Mouse (Mus musculus): ENCODE results near the gene Tmem229b.
"Not testable (repeated sequence)": the region's sequence is repeated elsewhere in the genome, so short reads cannot be mapped to it uniquely, and the experiment has no call there.

The Tmem229b gene

DNA sequence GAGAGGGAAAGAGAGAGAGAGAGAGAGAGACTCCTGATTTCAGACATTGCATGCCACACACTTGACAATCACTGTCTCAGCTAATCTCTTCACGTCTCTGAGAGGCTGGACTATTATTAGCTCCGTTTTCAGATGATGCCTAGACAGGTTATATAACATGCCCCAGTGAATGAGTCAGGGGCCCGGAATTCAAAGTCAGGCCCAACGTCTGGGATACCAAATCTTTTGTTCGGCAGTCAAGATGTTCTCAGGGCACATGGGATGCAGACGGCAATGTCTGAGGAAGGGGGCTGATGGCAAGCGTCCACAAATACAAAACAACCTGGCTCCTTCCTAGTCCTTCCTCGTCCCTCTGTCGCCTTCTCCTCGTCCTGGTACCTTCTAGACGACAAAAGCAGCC lies 55.4 kb downstream of the Tmem229b start:
- DNase-seq (ENCODE audit: low spot score in 2 of 2): no peak

DNA sequence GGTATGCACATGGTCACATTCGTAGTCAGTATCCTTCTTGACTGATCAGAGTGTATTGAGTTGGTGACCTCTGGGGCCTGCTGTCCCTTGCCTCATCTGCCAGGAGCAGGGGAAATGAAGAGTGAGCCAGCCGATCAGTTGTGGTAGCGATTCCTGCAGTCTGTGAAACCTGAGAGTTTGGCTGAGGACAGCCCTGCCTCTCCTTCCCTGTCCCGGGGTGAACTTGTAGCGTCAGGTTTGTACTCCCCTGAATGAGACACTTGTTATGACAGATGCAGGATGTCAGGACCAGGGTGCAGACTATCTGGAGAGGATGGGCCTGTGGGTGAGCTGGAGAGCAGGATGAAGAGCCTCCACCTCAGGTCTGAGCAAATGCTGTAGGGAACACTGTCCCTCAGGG lies 59.8 kb downstream of the Tmem229b start:
- DNase-seq (ENCODE audit: low spot score in 2 of 2): no peak

DNA sequence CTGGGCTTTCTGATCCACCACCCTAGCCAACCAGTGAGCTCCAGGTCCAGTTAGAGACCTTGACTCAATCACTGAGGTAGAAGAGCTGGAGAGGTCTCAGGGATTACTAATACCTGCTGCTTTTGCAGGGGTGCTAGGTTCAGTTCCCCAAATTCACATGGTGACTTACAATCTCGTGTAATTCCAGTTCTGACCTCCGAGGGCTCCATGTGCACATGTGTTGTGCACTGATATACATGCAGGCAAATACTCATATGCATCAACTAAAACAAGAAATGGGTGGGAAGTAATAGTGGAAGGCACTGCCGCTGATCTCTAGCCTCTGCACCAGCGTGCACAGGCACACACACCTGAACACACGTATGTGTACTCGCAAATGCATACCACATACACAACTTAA lies 60.3 kb downstream of the Tmem229b start:
- no peak for DNase-seq (ENCODE audit: low spot score in 2 of 2)

DNA sequence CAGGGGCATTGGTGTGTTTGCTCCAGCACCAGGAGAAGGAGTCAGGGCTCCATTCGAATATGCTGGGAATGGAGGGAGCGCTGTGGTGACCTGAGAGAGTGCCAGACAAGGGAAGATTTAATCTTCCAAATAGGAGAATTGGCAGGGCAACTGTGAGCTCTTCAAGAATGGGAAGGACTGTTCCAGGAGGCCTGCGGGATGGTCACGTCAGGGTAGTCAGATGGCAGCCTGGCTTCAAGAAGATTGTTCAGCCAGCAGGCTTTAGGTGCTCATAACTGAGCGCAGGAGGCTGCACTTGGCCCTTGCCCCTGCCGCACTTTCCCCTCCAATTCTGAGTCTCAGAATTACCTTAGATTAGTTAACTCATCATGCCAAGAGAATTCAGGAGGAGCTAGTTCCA lies 64.5 kb downstream of the Tmem229b start:
- no peak for DNase-seq (ENCODE audit: low spot score in 2 of 2)

DNA sequence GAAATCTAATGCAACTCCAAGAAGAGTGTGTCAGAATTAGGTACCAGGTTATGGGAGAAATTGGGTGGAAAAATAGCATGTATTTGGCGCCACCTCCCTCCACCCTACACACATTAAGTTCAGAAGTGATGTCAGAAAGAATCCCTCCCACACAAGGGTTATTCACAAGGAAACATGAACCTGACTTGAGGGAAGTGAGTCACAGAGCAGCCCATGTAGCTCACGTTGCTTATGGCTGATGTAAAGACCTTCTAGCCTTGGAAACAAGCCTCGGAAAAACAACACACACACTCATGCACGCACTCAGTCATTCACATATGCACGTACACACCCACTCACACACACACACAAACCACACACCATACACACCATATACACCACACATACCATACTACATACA lies 67.3 kb downstream of the Tmem229b start:
- no peak for DNase-seq (ENCODE audit: low spot score in 2 of 2)

DNA sequence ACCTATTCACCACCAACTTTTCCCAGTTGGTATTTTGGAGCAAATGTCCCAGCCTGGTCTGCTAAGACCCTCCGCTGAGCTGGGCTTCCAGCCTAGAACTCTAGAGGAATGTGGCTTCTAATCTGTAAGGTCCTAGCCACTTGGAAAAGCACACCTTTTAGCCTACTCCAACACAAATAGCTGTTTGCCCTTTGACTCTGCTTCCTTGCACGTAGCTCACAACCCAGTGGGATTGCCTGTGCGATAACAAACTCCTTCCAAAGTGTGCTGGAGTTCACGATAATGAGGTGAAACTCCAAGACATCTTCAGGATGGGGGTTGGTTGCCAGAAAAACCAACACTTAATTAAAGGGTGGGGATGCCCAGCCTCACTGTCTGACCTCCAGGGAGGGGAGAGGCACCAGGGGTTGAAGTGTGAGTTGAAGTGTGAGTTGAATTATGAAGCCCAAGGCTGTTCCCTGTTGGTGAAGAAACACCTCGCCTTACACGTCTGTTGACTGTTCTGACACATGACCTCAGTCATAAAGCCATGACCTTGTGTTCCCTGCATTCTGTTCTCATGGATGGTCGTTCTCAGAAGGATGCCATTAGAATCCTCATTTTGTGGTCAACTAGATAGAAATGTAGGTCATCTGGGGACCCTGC lies 67.9 kb downstream of the Tmem229b start:
- DNase-seq (ENCODE audit: low spot score in 2 of 2): no peak

DNA sequence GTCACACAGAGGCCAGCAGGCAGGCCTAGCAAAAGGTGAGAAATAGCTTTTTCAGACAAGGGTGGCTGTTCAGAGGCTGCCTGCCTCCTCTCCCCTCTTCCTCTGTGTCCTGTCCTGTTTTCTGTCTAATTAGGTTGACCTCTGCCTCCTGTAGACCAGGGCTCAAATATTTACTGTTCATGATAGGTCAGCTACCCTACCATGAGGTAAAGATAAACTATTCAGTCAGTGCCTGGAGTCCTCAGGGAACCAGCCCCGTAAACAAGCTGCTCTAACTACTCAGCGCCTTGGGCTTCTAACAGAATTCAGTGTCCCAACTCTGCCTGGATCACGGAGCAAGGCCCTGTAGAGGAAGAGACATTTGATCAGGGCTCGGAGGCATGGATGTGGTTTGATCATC lies 70.9 kb downstream of the Tmem229b start:
- no peak for DNase-seq (ENCODE audit: low spot score in 2 of 2)

DNA sequence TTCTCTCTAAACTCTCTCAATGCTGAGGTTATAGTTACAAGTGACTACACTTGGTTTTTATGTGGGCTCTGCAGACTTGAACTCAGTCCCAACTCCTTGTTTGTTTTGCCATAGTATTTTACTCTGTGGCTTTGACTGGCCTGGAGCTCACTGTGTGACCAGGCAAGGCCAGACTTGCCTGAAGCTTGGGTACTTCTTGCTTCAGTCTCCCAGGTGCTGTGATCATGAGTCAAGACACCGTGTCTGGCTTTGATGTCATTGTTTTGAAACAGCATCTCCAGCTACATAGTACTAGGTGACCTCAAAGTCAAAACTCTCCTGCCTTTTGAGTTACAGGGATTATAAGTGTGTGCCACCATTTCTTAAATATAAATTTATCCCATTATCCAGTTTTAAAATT lies 77.5 kb downstream of the Tmem229b start:
- no peak for DNase-seq (ENCODE audit: low spot score in 2 of 2)

DNA sequence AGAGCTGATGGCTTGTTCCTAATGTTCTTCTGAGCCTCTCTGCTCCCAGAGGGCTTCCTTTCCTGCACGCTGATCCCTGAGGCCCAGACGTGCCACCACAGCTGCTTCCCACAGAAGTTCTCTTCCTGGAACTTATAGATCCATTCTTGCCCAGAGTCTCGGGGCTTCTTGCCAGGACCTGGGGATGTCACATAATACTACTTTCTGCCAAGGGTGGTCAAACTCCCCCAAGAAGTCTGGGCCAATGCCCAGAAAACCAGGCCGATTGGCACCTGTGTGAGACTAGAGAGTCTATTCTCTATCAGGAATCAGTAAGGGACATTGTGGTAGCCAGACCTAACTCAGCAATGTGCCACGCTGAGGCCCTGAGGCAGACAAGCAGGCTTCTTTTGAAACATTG lies 80.1 kb downstream of the Tmem229b start:
- DNase-seq (ENCODE audit: low spot score in 2 of 2): no peak

DNA sequence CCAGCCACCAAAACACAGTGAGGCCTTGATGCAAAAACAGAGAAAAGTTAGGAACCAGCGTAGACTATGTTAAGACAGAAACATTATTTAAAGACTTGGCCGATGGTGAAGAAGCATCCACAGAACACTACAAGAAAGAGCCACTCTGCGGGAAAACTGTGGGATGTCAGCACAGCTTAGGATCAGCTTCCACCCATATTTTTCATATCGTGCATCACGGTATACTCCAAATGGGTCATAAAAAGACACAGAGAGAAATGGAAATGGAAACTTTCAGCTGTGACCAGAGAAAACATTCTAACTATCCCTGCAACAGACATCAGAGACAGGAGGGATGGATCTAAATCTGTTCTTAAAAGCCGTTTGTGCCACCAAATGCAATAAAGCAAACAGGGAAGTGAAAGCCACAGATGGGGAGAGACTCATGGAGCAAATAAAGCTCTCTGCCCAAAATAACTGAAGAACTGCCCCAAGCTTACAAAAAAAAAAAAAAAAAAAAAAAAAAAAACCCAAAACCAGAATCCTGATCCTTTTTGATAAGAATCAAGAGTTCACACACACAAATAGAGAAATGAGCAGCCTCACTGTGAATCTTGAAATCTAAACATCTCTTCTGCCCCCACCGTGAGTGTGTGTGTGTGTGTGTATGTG lies 83.8 kb downstream of the Tmem229b start:
- DNase-seq (ENCODE audit: low spot score in 2 of 2): peak in 1 of 2 experiments; percentile 26

DNA sequence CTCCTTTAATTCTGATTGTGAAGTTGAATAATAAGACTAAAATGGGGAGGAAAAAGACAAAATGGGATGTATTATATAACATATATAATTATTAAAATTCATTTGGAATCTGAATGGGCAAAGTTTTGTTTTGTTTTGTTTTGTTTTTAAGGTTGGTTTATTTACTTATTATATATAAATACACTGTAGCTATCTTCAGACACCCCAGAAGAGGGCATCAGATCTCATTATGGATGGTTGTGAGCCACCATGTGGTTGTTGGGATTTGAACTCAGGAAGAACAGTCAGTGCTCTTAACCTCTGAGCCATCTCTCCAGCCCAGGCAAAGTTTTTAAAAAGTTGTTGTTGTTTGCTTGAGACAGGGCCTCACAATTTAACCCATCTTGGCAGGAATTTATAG lies 84.5 kb downstream of the Tmem229b start:
- DNase-seq (ENCODE audit: low spot score in 2 of 2): not testable (repeated sequence)

DNA sequence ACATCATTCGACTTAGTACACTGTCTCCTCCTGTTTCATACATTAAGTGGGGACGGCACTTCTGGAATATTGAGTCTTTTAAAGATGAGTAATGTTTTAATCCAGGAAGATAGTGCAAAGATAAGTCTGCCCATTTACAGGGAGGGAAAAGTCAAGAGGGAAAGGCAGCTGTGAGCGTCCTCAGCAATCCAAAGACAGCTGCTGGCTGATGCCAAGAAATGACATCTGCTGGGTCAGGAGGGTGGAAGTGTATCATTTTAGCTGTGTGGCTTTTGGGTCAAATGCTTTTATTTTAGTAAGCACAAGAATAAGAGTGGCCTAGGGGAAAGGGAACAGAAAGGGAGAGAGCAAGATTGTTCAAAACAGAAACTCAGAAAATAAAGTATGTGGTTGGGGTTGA lies 85.4 kb downstream of the Tmem229b start:
- DNase-seq (ENCODE audit: low spot score in 2 of 2): no peak

DNA sequence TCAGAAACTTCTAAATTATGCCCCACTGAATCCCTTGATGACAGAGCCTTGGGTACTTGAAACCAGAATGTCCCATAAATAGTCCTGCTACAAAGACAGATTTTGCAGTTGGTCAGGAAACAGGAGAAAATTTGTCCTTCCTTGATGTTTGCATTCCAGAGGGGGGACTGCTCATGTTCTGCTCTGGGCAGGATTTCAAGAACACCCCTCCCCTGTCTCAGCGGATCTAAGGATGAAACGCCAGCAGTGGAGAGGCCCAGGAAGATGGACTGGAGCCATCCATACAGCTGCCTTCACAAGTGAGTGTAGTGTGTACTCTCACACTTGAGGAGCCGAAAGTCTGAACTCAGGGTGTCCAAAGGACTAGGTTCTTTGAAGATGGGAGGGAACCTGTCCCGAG lies 86.0 kb downstream of the Tmem229b start:
- no peak for DNase-seq (ENCODE audit: low spot score in 2 of 2)

DNA sequence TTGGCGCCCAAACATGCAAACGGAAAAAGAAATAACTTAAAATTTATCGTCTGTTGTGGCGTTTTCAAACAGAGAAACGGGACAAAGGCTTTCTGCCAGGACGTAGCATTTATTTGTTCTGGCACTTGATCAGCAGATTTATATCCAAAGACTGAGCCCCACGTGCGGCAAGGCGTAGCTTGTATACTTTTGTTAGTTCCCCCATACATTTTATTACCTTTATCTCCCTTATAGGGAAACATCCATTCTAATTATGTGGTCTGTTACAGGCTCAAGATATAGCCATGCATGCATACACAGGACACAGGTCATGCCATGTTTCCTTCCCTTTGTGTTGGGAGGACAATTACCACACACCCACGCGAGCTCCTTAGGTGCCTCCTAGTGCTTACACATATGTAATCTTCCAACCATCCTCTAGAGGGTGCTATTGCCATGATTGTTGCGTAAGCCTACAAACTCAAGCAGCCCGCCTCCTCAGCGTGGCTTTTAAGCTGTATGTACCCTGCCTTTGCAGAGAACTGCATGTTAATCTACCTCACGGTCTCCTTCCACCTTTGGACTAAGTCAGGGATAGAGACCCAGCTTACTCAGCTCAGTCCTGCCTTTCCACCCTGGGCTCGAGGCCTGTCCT lies 88.2 kb downstream of the Tmem229b start:
- DNase-seq (ENCODE audit: low spot score in 2 of 2): peak; percentile 59 to 68

DNA sequence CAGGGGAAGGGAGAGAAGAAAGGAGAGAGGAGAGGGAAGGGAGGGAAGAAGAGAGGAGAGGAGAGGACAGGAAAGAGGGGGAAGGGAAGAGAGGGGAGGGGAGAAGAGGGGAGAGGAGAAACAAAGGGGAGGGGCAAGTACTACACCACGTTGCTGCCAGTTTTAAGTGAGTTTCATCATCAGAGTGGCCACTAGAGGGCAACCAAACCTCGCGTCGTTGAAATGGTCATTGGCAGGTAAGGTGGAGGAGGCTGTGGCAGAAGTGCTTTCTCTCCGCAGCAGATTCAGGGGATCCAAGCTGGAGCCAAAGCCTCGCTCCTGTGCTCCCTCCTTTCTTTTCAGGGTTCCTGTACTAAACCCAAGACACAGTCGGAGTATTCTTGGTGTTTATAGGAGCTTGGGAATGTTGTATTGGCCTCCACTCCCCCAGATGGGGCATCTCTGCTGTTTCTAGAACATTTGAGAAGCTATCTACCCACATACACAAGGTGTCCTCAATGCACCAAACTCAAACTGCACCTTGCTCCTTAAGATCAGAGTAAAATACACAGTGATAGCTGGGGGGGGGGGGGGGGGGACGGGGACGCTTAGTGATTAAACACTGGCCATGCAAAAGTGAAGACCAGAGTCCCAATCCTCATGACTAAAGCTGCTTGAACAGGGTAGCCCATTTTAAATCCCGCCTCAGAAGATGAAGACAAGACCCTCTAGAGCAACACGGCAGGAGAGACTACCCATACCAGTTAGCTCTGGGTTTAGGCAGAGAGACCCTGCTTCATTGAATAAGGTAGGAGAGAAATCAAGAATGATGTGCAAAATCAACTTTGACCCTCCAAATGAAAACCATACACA lies 89.0 kb downstream of the Tmem229b start:
- peak; percentile 65 to 74 for DNase-seq (ENCODE audit: low spot score in 2 of 2)

DNA sequence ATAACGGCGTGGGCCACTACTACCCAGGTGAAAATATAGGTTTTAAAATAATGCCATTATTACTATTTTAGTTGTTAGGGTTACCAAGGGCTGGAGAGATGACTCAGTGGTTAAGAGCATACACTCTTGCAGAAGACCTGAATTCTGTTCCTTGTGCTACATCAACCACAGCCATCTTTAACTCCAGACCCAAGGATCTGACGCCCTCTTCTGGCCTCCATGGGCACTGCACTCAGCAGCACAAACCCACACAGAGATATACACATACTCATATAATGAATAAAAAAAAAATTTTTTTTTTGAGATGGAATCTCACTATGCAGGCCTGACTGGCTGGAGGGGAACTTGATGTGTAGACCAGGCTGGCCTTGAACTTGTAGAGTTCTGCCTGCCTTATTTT lies 91.1 kb downstream of the Tmem229b start:
- no peak for DNase-seq (ENCODE audit: low spot score in 2 of 2)

DNA sequence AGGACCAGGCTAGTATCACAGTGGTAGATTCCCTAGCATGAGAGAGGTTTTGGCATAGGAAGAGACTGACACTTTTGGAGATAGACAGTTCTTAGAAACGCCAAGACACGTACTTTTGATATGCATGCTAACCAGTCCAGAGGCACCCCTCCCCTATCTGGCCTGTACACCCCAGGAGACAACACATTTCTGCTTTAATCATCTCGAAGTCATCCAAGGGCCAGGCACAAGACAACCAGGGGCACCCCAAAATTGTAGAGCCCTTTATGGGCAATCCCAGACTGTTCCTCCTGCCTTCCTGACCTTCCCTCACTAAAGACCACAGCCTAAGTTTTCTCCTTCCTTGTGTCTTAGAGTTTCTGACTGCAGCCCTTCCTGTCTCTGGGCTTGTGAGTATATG lies 91.9 kb downstream of the Tmem229b start:
- no peak for DNase-seq (ENCODE audit: low spot score in 2 of 2)

DNA sequence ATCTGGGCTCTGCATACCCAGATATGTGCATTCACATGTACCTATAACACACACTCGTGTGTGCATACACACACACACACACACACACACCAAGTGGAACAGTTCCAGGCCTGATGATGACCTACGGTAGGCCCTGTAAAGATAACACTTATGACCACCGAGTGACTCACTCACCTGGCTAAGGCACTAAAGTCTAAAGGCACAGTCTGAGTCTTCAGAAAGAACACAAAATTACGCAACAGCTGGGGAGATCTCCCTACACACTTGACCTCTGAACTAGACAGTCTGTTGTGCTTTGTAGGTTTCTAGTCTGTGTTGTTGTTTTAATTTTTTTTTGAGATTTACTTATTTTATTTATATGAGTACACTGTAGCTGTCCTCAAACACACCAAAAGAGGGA lies 93.0 kb downstream of the Tmem229b start:
- DNase-seq (ENCODE audit: low spot score in 2 of 2): no peak
